Mouse (Mus musculus): Measurements from ENCODE around the gene Cck.
"Not testable (repeated sequence)": the region's sequence is repeated elsewhere in the genome, so short reads cannot be mapped to it uniquely, and the experiment has no call there.

The Cck gene

DNA sequence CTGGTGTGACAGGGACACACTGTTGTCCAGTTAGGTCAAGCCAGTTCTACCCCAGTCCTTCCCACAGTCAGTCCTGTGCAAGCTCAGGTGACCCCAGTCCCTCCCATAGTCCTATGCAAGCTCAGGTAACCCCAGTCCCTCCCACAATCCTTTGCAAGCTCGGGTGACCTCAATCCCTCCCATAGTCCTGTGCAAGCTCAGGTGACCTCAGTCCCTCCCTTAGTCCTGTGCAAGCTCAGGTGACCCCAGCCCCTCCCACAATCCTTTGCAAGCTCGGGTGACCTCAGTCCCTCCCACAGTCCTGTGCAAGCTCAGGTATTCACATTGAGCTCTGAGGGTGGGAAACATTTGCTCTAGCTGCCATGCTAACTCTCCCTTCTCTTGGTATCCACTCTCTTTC, 35.5 kb downstream of the Cck start:
- no peak for DNase-seq (ENCODE audit: low spot score)

DNA sequence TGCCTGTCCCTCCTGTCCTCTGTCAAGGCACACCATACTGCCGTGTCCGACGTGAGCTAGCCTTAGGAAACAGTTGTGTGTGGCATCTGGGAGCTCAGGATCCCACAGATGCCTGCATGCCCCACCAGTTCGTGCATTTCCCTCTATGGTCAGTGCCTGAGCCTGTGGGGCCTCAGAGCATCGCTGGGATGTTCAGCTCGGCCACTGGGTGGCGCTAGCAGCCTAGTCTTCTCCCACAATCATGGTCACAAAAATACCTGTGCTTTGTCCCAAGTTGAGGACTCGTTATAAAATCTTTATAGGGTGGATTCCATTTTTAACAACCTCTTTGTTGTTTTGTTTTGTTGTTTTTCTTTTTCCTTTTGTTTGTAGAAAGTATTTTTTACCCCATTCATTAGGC, 37.0 kb downstream of the Cck start:
- peak; percentile 81 for DNase-seq (ENCODE audit: low spot score)

DNA sequence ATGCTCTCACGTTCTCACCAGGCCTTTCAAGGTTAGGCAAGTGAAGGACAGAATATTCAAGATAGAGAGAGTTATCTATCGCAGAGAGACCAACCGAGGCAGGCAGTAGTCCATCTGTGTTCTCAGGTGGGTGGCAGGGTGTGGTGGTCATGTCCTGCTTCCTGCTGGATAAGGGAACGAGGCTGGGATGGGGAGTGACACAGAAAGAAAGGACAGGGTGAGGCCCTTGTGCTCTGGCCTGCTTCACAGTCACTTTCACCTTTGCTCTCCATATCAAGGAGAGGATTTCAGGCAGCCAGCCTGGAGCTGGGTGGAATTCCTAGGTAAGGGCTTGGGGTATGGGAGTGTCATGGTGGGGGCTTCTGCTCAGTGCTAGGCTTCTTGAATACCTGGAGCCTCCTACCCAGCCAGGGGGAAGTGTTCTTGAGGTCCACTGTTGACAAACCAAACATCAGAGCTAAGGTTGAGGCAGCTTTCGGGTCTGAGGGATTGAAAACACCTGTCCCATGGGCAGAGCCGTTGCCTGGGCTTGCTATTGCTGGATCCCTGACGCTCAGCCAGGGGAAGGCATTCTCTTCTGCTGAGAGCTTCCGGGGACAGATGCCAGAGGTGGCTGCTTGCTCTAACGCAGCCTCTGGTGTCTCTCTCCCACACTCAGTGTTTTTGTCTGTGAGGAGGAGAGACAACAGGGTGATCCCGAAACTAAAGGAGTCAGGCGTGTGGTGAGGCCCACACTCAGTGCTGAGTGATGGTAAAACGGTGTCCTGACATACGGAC, 38.6 kb downstream of the Cck start:
- no peak for DNase-seq (ENCODE audit: low spot score)

DNA sequence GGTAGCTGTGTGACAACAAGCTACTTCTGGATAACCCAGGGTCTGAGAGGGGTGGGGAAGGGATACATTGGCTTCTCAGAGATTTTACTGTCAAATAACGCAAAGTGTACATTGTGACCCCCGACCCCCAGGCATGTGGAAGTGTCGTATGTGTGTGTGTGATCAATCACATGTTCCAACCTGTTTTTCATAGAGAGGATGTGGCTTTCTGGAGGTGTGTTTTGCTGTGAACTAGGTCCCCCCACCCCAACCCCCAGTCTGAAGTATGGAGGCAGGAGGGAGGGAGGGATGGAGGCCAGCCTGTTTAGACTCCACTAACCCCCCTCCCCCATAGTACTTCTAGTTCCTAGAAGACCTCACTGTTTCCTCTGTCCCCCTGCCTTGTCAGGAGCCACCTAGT, 40.6 kb downstream of the Cck start:
- no peak for DNase-seq (ENCODE audit: low spot score)

DNA sequence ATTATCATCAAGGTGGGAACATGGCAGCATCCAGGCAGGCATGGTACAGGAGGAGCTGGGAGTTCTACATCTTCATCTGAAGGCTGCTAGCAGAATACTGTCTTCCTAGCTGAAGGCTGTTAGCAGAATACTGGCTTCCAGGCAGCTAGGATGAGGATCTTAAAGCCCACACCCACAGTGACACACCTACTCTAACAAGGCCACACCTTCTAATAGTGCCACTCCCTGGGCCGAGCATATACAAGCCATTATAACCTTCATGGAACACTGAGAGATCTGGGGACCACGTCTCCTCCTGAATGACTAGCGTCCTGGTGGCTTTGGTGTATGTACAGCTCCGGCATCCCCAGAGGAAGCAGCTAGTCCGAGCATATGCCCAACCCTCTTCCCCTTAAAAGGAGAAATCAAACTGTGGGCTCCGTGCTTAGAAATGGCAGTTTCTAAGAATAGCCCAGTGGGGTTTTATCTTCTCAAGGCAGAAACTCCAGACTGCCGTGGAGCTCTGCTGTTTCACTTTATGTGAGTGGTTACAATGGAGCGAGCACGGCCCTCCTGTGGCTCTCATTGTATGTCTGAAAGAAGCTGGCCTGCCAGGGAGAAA, 43.1 kb downstream of the Cck start:
- DNase-seq (ENCODE audit: low spot score) = not testable (repeated sequence)

DNA sequence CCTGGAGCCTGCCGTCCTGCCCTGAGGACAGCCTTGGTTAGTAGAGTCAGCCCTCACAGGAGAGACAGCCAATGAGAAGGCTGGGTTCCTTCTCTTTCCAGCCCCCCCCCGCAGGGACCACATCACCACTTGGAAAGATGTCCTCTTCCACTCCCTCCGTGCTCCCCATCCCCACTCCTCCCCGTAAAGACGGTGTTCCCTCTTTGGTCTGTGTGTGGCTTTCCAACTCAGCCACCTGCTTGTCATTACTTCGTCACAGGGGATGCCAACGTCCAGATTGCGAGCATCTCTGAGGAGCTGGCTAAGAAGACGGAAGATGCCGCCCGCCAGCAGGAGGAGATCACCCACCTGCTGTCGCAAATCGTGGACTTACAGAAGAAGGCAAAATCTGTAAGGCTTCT, 49.1 kb downstream of the Cck start:
- no peak for DNase-seq (ENCODE audit: low spot score)

DNA sequence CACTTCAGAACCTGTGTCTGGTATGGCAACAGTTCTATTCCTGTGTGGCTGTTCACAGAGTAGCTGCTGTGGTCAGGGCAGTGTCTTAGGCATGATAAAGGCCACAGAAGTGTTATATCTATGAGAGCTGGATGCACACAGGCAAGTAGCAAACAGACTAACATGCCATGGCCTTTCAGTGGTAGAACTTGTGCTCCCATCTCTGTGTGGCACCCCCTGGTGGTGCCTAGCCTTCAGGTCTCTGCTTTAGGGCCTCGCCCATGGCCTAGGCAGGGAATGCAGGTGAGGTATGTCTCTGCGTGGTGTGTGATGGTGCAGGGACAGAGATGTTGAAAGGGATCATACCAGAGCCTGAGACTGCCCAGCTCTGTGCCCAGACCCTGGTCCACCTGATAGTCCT, 50.1 kb downstream of the Cck start:
- peak; percentile 70 for DNase-seq (ENCODE audit: low spot score)

DNA sequence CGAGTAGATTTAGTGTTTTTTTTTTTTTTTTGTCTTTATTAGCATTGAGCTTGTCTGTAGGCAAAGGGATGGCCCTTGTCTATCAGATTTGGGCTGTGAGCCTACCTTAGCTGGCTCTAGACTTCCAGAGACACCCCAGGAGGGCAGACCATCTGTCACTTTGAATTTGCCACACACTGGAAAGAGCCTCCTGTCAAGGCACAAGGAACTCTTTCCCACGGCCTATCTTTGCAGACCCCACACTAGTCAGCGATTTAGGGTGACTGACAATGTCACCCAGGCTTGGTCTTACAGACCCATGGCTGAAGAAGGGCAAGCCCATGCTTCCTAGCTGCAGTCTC, 51.2 kb downstream of the Cck start:
- DNase-seq (ENCODE audit: low spot score) = no peak

DNA sequence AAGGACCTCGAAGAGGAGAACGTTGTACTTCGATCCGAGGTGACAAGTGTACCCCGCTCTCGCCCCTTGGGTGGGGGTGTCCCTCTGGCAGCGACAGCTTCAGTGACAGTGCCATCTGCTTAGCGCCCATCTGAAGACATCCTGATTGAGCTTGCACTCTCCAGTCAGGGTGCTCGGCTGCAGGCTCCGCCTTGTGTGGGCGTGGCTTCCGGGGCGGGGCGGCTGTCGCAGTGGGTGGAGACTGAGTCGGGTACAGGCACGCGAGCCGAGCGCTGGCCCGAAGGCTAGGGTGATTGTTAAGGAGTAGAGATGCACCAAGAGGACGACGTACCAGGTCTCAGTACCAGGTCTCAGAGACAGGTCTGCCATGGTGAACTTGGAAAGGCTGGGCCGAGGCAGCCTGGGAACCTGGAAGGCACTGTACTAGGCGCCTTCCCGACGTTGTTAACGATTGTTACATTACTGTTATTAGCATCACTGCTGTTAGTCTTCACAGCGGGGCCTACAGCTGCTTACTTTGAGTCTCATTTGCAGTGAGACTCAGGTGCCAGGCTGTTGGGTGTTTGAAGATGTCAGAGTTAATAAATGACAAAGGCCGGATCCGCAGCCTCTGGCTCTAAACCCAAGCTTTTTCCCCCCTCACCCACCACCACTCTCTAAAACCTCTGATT, 51.7 kb downstream of the Cck start:
- DNase-seq (ENCODE audit: low spot score) = peak; percentile 77

DNA sequence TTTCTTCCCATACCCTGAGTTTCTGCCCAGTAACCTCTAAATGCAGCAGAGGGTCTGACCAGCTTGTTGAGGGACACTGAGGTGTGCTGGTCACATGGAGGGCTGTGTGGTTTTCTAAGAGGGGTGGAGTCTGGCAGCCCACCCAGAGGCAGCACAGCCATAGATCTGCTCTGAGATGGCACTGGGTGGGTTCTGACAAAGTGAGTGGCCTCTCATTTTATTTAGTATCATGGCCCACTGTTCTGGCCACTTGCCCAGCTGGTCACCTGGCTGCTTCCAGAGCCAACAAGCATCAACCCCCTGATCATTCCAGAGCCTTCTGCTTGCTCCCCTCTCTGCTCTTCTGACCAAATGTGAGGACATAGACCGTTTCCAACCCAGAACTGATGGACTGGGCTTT, 53.3 kb downstream of the Cck start:
- no peak for DNase-seq (ENCODE audit: low spot score)

Measured in testis, postnatal 10 days (tissue).